Mouse (Mus musculus) thymus, postnatal 36 days (tissue): ENCODE results near the gene Scn5a.
A peak's percentile ranks its signal among the peaks of the same experiment; 100 is the strongest.

ENCODE experiments used
- DNase-seq, 2 experiments: peaks; one replicate each; pipeline ENCODE4 v3.0.0; 2022; ENCODE audit warnings: mixed read lengths in 2 of 2

Gene Scn5a

DNA sequence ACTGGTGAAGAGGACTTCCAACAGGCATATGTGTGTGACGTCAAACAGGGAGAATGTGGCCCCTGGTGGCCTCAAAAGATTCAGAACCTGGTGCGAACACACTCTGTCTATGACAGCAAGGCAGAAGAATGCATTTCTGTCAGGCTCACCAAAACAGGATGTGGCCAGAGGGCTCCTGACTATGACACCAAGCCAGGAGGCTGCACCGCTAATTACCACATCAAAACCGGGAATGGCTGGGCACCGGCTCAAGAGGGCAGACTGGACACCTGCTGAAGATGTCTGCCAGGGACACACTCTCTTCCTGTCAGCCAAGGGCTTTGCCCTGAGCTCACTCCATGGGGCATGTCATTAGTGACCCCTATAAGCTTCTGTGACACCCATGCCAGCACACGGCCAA, 15.2 kb downstream of the Scn5a start:
- DNase-seq, result no peak

DNA sequence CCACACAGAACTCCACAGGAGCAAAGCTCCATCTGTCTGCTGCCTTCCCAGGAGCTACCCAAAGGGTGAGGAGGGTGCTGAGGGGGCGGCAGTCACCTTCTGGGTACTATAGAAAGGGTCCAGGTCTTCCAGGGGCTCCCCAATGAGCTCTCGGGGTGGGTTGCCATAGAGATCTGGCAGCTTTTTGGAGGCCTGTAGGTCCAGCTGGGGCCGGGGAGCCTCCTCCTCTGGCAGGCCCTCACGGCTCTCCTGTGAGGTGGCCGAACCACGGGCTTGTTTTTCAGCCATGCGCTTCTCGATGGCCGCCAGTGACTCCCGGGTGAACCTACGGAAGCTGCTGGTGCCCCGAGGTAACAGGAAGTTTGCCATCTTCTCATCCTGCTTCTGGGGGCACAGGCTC, 16.6 kb downstream of the Scn5a start:
- no peak for DNase-seq

DNA sequence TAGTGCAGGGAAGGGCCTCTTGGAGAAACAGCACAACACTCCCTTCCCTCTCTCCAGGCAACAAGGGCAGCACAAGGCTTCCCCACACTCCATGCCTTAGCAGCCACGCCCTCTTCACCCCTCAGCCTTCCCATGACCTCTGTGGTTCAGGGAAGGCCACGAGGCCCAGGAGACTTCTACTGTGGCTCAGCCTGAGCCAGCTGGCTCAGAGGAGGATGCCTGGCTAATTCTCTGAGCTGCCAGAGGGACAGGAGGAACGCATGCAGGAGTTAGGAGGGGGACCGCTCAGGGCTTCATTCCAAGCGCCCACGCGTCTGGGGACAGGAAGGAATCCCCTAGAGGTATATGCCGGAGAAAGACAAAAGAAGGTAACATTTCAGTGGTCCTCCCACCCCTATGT, 17.1 kb downstream of the Scn5a start:
- DNase-seq, result no peak

DNA sequence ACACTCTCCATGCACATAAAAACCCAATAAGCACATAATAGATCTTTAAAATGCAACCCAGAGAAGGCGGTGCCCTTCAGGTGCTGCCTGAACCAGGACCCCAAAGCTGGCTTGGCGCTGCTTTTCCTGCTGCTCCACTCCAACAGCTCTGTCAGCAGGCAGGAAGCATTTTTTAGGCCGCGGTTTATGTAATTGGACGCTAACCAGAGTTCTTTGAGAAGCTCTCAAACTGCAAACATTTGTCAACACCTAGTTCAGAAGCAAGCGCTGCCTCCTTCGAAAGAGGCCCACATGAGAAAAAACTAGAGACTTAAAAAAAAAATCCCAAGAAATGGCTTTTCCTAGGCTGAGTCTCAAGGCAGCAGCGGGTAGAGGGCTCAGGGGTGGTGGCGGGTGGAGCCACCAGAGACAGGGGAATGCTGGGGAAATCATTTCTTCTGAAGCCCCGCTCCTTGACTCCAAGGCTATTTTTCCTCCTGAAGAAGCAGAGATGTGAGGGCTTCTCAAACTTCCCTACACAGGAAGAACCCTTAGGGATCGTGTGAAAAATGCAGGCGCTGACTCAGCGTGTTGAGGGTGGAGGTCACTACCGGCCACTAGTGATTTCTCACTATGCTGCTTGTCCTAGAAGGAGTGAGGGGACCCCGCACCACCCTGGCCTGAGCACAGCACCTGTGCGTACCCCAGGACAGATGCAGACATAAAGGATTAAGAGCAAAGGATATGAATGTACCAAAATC, 19.1 kb downstream of the Scn5a start:
- DNase-seq, result no peak

DNA sequence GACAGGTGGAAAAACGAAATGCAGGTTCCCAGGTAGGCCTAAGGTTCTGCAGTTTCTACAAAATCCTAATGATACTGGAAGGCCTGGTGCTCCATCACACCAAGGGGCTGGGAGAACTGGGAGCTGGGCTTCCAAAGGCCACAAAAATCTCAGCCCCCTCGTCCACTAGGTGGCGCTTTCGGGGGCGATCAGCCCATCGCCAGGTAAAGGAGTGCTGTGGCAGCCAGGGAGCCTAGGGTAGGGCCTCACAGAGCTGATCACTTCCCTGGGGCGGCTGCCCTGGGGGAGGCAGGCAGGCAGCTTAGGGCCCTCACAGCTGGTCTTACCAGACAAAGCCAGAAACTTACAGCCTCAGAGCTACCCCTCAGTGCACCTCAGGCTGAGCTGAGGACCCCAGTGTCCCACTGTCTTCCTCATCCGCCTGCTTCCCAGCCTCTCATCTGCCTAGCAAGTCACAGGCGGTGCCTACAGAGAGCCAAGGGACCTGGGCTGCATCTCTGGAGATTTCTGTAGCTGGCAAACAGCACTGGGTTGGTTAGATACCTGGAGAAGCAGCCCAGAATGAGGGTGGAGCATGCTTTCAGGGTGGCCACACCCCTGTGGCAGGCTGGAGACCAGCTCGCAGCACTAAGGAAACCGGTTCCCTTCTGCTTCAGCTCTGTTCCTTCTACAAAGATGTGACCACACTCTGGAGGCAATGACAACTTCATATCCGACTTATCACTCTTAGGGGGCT, 20.5 kb downstream of the Scn5a start:
- peak; percentile 57 to 68 for DNase-seq

DNA sequence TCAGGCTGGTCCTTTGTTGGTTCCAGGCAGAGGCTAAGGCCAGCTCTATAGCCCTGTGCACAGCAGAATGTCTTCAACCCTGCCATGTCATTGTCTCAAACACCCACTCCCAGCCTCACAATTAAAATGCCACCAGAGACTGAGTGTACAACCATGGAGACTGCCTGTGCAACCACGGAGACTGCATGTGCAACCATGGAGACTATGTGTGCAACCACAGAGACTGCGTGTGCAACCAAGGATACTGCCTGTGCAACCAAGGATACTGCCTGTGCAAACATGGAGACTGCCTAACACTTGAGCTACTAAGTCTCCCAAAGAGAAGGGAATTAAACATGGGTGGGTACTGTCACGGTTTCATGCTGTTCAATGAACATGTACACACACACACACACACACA, 22.8 kb downstream of the Scn5a start:
- no peak for DNase-seq

DNA sequence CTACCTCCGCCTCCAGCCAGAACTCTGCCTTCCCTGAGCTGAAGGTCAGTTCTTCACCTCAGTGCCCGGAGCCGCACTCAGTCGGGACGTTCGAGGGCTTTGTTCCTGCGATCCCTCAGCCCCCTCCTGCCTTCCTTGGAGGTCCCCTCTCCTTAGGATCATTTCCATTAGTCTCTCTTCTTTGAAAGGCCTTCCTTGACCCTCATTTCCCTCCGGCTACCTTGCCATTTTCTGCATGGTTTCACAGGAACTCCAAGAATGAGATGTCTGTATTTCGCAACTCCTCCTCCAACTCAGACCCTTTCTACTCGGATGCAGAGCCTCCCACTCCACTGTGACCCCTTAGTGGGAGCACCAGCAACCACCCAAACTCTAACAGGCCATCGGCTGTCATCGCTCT, 31.3 kb downstream of the Scn5a start:
- no peak for DNase-seq

DNA sequence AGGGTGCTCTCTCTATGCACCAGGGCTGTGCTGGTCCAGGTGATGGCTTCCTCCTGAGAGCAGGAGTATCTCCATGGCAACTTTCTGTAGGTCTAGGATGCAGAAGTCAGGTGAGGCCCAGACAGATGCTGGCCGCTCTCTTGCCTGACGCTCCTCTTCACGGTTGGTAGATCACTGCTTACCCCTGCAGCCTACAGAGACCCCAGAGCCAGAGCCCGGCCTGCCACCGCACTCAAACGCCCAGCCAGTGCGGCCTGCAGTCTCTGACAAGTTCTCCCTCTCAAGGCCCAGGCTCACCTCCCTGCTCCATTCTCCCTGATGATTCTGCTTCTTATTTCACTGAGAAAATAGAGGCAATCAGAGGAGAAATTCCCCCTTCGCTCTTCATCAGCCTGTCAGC, 31.7 kb downstream of the Scn5a start:
- no peak for DNase-seq

DNA sequence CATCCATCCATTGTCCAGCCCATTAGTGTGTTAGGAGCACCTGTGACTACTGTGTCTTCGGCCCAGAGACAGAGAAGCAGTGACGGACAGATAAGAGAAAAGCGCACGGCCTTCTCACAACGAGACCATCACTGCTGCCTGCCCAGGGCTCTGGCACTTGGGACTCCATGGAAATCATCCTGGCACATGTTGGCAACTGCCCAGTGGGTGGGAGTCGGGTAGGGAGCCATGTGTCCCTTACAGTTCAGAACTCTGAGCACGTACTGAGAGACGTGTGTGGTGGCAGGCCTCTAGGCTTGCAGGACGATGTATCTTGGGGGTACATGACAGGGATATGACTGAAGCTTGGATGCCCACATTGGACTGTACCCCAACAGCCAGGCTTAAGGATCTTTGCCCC, 38.1 kb downstream of the Scn5a start:
- no peak for DNase-seq

DNA sequence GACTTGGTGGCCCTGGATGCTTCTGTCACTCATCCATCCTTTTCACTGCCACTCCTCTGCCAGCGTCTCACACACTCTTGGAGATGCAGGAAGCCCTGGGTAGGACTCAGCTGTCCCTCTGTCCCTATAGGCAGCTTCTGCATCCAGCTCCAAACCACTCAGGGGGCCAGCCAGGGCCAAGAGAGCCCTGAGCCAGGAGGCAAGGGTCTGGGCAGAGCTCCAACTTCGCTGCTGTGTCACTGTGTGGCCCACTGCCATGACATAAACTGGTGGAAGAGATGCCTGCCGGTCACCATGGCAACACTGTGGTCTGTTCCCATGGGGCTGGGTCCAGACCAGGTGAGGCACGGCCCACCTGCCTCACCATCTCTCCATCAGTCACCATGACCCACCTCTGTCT, 41.0 kb downstream of the Scn5a start:
- DNase-seq, result no peak

DNA sequence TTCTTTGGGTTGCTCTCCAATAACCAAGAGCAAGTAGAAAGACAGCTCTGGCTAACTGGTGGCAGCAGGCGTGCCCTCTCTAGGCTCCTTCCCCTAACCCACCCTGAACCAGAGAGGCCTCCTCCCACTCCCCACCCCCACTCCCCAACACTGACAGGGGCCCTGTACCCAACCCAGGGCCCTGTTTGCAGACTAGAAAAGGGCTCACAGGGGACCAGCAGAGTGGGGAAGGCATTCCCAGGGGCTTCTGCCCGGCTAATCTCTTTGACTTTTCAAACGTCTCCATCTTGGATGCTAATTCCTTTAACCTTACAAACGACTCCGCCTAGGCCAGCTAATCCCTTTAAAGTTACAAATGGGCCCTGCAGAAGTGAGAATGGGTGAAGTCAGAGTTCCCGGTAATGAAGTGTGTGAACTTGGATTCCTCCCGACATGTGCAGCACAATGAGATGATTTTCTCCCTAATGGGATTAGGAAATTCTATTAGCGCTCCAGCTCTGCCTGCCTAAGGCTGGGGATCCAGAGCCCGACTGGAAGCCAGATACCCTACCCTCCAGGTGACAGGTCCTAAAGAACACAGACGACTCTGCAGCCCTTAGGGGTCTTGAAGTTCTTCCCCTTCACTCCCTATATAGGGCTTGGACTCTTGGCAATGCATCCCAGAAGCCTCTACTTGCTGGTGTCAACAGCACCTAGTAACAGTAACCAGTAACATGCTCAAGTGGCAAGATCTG, 47.0 kb downstream of the Scn5a start:
- no peak for DNase-seq

DNA sequence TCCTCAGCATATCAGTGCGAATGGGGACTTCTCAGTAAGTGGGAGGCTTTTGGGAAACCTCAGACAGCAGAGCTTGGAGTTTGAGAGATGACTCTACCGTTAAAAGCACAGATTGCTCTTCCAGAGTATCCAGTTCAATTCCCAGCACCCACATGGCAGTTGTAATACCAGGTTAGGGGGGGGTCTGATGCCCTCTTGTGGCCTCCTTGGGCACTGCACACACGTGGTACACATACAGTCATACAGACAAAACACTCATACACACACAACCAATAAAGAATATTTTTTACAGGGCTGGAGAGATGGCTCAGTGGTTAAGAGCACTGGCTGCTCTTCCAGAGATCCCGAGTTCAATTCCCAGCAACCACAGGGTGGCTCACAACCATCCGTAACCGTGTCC, 54.3 kb downstream of the Scn5a start:
- no peak for DNase-seq

DNA sequence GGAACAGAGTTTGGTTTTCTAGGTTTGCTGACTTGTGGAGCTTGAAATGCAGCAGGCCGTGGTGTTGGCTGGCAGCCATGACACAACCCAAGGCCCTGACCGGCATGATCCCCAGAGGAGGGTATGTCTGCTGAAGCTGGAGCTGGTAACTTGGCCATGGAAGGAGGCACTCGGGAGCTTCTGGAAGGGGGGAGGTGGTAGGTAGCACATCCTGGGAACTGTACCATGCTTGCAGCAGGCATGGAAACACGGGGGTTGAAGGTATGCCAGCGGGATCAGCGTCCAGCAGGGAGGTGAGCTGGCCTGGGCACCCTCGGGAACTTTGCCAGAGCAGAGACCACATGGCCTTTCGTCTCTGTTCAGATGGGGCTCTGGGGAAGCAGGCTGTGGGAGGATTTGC, 55.5 kb downstream of the Scn5a start:
- no peak for DNase-seq

DNA sequence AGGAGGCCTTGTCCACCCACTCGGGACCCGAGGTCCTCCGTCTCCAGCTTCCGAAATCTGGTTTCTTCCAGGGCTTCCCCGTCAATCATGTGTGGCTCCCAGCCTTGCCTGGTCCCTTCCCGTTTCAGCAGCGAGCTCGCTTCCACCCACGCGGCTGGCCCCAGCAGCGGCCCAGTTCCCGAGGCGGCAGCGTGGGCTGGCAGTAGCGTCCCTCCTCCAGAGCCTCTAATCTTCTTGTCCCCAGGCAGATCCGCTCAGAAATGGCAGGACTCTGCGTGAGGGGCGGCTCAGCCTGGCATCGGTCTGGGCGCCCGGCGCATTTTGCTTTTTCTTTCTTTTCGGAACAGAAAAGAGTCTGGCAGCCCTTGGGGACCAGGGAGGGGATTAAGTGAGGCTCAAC, 59.7 kb downstream of the Scn5a start:
- no peak for DNase-seq

DNA sequence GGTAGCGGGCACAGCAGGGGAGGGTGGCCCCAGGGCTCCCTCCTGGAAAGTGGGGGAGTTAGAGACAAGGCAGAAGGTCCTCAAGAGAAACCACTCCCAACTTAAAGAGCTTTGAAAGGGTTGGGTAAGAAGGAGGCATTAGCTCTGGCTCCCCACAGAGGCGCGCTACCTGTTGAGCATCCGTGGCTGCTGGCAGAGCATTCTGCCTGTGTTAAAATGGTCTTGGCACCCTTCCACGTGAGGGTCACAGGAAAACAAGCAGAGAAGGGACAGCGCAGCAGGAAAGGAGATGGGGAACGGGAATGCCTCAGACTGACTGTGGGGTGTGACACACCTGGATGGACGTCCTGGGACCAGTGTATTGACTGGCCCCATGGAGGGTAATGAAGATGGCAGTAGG, 60.6 kb downstream of the Scn5a start:
- DNase-seq, result no peak

DNA sequence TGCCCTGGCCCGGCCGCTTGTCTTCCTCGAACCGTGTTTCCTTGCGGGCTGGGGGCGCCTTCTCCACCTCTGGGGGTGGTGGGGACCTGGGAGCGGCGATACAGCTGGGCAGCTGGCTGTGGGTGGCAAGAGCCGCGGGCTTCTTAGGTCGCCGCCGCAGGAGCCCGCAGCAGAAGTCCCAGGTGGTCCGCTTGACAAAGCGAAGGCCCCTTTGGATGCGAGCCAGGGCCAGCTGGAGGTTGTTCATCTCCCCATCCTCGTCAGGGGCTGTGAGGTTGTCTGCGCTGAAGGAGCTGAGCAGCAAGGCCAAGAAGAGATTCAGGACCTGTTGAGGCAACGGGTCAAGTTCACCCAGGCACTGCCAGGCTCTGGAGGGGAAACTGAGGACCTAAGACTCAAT, 61.3 kb downstream of the Scn5a start:
- DNase-seq, result no peak

DNA sequence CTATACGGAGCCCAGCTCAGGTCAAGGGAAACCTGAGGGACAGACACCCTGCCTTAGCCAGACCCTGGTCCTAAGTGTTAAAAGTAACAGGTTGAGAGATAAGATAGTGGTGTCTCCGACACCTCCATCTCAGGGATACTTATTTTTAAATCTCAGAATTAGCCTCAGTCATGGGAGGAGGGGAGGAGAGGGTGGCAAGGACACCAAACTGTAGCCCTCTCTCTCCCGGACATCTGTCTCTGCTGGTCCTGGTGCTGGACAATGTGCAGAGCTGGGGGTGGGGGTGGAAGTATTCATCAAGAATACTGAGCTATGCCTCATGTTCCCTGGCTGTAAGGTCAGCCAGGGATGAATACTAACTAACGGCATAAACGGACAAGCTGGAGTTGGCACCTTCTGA, 62.0 kb downstream of the Scn5a start:
- DNase-seq, result no peak

DNA sequence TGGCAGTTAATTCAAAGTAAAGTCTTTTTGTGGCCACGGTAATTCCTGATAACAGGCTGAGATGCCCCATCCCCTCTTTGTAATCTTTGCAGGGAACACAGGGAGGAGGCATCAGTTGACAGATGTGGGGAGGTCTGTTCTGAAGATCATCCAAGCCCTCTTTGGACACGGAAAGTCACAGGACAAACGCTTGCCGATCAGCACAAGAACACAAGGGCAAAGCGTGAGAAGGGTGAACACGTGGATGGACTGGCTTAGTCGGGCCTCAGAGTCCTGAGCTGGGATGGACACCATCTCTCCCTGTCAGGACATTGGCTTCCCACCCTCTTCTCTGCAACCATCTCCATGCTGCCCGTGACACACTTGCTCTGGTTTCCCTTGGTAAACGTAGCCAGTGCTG, 63.4 kb downstream of the Scn5a start:
- no peak for DNase-seq

DNA sequence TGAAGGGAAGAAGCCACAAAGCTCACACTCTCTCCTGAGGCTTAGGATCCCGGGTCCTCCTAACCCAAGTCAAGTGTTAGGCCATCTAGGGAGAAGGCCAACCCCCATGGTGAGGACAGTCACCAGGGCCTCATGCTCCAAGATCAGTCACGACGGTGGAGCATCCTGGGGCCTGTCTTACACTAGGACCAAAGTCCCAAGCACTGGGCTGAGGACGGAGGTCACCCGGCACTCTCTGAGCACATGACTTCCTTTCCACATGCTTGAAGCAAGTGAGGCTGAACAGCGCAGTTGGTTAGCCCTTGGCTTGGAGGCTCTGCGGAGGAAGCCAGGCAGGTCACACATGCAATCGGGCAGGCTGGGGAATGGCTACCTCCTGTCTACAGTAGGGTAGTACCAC, 63.8 kb downstream of the Scn5a start:
- DNase-seq, result no peak

DNA sequence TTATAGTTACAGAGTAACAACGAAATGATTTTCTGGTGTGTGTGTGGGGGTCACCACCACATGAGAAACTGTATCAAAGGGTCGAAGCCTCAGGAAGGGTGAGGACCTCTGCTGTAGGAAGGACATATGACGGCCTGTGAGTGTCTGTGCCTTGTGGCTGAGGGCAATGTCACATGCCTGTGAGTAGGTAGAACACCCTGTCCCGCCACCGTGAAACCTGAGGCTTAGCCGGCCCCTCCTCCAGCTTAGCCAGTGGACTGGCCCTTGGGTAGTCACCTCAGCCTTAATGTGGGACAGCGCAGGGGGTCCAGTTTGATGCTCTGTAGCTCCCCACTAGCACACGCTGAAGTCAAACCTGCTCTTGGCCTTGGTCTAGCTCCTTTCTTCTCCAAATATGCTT, 65.0 kb downstream of the Scn5a start:
- no peak for DNase-seq

DNA sequence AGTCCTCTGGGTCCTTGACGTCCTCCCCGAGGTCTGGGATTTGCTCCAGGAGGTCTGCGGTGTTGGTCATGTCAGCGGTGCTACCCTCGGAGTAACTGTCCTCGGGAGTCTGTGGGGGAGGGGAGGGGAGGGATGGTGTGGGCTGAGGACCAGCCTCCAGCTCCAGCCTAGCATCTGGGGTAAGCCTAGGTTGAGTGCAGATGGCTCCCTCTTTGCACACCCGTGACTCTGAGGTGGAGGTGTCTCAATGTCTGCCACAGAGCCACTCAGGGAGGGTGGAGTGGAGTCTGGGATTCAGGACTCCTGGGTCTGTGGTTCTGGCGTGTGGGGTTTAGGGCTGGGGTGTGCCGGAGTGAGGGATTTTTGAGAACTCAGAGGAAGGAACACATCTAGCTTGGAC, 65.8 kb downstream of the Scn5a start:
- no peak for DNase-seq

DNA sequence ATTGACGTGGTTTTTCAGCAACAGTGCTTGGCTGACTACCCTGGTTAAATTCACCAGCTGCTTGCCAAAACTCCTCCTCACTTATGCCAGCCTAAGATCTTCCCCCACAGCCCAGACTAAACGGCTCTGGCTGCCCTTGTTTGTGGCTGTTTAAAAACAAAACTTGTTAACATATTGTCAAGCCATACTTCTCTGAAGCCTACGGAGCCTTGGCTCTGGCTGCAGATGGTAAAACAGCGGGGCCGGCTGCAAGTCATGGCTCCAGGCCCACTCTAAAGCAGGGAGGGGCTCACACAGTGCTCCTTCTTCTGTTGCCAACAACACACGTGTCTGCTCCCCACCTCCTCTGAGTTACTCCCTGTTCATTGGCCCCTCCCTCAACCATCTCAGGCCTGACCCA, 67.9 kb downstream of the Scn5a start:
- no peak for DNase-seq

DNA sequence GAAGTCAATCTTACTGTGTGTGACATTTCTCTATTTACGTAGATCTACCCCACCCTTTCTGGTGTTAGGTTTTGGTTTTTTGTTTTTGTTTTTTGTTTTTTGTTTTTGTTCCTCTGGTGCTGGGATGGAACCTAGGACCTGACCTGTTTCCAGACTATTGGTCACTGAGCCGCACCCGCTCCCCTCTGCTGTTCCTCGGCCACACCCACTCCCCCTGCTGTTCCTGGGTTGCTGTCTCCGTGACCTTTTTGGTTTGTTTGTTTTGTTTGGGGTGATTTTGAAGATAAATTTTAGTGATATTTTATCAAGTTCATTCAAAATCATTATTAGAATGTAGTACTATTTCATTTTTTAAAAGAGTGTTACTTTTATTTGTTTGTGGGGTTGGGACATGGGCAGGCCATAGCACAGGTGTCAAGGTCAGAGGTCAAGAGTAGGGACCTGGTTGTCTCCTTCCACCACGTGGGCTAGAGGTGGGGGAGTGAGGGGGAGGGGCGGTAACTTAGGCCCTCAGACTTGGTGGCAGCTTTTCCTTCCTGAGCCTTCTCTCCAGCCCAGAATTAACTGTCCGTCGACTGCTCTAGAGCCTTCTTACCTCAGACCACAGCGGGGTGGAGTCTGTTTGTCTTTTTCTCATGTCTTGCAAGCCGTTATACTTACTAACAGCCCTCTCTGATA, 73.7 kb downstream of the Scn5a start:
- no peak for DNase-seq

DNA sequence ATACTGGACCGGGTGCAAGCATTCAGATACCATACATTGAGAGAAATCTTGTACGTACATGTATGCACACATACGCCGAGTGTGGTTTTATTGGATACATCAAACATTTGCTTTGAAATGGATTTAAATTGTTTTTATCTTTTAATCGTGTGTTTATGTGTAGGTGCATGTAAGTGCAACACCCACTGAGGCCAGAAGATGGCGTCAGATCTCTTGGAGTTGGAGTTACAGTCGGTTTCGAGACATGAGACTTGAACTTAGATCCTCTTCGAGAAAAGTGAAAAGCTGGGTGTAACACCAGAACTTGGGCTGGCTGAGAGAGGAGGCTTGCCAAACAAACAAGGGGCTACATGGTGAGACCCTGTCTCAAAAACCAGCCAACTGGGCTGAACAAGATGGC, 75.2 kb downstream of the Scn5a start:
- DNase-seq, result no peak
